Mouse (Mus musculus): ENCODE results near the gene Gm20683.

DNA sequence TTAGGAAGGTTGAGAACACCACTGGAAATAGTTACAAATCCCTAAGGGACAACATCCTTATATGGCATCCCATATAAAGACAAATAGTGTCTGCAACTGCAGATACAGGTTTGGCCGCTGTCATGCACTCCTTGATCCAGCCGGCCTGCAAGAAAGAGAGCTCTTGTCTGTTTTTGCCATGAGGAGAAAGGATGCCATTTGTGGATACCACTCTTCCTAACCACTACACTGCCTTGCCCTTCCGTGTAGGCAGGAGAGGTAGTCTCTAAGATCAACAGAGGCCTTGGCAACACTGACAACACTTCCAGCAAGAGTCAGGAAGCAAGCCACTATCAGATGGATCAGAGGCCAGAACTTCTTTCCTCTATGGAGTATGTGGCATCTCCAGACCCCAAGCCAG is 55.3 kb downstream of the Gm20683 start, which contains the start of gene Ccdc78:
- no peak for TF ChIP-seq E2F4 (IDR thresholded peaks at IDR 0.05; ENCODE audit: insufficient read depth)
- TF ChIP-seq POLR2A (IDR thresholded peaks at IDR 0.05; ENCODE audit: insufficient read length, low read depth): no peak
- no peak for TF ChIP-seq USF1 (IDR thresholded peaks at IDR 0.05; ENCODE audit: low read depth)
- no peak for TF ChIP-seq REST (IDR thresholded peaks at IDR 0.05; ENCODE audit: insufficient read depth, insufficient read length)
- TF ChIP-seq TCF12 (IDR thresholded peaks at IDR 0.05; ENCODE audit: insufficient read depth, poor library complexity, severe bottlenecking): no peak
